Mouse (Mus musculus) induced T-regulatory cell, adult 2 months (primary cell): ENCODE results near the gene Cxcl2.

Source experiments
- DNase-seq: peaks from one replicate; pipeline ENCODE4 v3.0.0-alpha.2; 2012; ENCODE audit warnings: low read depth

The Cxcl2 gene

DNA sequence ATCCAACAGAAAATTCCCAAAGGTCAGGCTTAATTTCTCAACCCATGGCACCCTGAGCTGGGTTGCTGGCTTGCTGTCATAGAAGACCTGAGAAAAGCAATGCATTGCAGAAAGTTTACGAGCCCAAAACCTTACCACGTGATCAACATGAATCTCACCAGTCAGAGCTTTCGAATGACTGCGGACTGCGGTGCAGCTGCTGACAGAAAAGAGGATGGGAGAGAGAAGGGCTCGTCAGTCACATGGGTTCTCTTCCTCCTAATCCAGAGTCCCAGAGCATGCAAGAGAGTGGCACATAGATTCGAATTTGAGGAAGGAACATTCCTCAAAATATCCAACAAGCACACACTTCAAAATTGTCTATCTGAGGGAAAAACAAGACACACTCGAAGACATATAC lies 9.4 kb upstream of the Cxcl2 start:
- DNase-seq = no peak

DNA sequence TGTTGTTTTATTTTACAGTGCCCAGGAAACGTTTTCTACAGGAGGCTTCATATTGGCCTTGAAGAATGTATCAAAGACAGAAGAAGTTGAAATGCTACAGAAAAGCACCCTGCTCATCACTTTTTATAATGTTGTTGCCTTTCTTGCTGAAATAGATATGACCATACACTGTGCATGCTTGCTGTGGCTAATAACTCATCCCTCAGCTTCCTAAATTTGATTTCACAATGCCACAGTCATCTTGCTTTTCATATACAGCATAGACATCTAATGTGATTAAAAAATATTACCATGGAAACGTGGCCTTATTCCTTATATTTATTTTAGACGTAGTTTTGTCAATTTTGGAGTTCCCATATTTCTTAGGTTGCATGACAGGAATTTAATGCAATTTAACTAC lies 6.2 kb upstream of the Cxcl2 start:
- DNase-seq = no peak

- DNase-seq = no peak
Observed at GRCm38 (mm10) chr5:90899308-90899707, 4.4 kb upstream of the Cxcl2 start.

- DNase-seq = no peak
Observed at GRCm38 (mm10) chr5:90900147-90900546, 3.5 kb upstream of the Cxcl2 start.

DNA sequence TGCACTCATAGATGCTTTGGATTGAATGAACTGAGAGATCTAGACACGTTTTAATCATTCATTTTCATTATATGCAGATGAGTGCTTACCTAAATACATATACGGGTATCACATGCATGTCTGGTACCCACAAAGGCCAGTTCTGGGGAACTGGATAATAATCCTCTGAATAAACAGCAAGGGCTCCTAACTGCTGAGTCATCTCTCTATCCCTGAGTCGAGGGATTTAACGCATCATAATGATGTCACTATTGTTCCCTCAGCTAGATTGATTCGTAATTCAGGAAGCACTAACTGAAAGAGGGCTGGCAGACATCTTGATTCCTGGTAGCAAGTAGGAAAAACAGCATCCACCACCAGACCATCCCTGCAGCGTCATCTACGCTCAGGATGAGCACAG lies 3.0 kb upstream of the Cxcl2 start:
- no peak for DNase-seq

DNA sequence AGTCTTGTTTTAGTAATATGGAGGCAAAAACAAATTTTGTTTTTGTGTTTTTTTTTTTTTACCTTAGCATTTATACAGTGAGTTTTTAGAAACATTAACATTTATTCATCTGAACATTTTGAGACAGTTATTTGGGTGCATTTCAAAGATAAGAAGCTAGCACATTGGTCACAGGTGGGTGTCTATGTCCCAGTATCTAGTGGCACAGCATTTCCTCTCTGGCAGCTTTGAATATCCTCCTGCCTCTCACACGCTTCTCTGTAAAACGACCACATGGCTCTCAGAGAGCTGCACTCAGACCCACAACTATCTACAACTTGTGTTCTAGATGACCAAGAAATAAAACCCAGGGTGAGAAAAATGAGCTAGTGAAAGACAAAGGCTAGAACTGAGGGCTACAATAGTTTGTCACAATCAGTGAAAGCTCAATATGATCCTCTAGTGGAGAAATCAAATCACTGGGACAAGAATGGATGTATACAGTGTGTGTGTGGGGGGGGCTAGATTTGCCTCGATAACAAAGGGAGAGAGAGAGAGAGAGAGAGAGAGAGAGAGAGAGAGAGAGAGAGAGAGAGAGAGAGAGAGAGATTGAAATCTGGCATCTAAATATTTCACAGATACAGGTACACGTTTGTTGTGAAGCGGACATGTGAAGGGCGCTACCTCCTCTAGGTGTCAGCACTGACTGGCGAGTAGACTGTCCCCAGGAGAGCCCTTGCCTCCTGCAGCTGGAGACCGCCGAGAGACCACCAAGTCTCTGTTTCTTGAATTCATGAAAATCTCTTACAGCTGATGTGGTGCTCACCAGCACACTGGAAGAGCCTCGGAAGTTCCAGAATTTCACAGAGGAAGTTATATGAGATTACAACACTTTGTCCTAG lies 1.1 kb upstream of the Cxcl2 start:
- peak; percentile 27 for DNase-seq

DNA sequence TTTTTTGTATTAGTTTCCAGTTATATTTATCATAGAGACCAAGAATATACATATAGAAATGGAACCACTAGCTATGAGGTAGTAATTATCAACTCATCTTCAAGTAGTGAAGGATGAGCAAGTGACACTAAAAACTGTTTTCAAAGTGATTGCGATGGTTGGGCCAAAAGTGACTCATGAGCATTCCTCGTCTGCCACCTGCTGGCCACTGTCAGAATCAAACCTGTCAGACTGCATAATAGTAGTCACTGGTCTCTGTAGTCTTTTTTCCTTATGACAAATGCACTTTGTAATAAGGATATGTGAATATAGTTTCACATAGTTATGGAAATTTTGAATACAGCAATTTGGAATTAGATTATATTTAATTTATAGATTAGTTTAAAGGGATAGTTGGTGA lies 5.3 kb downstream of the Cxcl2 start:
- peak; percentile 79 for DNase-seq

- DNase-seq = no peak
Observed at GRCm38 (mm10) chr5:90919495-90919894, 15.8 kb downstream of the Cxcl2 start.

DNA sequence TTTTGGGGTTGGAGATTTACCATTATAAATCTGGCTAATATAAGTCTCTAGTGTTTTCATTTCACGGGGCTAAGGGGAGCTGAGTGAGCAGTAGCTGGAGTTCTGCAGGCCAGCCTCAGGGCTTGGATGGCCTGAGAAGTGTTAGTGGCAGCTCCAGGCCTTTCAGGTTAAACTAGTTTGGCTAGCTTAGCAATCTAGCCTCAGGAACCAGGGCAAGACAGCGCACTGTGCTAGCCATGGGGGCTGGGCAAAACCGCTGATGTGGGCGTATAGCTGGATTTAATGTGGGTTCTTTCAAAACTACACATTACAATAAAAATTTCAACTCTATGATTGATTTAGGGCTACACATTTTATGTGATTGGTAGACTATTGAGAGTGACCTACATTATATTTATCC lies 19.3 kb downstream of the Cxcl2 start:
- DNase-seq = no peak

- DNase-seq = no peak
Observed at GRCm38 (mm10) chr5:90930546-90930945, 26.9 kb downstream of the Cxcl2 start.

DNA sequence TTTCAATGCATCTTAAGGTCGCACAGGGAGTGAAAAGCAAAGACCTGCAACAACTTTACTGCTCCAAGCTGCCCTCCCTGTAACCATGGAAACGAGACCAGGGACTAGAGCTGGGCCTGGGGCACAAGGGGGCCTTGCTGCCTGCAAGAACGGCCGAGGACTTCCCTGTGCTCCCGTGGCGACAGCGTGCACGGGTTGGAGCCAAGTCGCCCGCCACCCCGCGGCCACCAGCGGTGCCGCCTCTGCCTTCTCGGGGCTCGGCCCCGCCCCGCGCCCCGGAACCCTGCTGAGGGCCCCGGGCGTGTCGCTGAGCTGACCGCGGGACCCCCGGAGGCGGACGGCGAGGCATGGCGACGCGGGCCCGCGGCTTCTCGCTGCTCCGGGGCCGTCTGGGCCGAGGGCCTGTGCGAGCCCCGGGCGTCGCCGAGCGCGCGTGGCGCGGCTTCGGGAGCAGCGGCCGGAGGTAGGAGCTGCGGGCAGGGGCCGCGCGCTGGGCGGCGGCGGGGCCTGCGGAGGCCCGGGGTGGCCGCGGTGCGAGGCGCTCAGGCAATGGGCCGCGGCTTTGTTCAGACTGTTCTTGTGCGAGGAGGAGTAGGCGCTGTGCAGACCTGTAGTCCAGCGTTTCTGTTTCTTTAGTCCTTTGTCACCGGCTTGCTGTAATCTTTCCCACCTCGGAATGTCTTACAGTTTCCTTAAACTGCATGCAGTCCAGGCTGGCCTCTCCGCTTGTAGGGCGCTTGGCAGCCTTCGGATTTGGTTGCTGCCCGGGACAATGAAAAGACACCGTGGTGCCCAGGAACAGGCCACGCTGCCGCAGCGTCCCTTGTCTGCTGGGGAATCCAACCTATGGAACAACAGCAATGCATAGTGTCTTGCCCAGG lies 27.5 kb downstream of the Cxcl2 start, which contains the start of gene Mthfd2l:
TSS of gene Mthfd2l (plus strand) at position 147 of the 881 bp plus-strand sequence.
- peak; percentile 82 for DNase-seq

DNA sequence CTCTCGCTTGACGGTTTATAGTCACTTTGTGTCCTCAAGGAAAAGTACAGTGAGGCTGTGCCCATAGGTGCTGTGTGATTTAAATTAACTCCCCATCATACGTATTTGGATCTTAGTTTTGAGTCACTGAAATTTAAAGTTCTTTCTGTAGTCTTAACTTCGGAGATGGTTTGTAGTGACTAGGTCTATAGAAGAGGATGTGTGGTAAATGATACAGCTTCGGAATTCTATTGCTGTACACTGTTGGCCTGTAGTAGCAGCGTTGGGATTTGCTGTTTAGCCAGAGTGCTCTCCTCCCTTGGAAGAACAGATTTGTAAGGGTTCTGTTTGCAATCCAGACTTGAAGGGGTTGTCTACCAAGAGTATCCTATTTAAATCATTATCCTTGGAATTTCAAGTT lies 28.2 kb downstream of the Cxcl2 start:
- DNase-seq = no peak

- no peak for DNase-seq
Observed at GRCm38 (mm10) chr5:90936706-90937105, 33.0 kb downstream of the Cxcl2 start.

DNA sequence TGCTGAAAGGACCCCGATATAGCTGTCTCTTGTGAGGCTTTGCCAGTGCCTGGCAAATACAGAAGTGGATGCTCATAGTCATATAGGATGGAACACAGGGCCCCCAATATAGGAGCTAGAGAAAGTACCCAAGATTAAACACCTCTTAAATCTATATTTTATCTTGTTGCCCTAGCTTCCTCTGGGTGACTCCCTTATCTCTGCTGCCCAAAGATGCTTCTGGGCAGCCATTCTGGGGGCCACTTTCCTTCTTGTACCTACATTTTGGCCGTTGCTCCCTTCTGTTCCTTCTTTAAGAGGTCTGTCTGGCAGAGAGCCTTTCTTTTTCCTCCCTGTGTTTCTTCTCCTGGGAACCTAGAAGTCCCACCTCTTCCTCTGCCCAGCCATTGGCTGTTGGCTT lies 41.8 kb downstream of the Cxcl2 start:
- DNase-seq = no peak

DNA sequence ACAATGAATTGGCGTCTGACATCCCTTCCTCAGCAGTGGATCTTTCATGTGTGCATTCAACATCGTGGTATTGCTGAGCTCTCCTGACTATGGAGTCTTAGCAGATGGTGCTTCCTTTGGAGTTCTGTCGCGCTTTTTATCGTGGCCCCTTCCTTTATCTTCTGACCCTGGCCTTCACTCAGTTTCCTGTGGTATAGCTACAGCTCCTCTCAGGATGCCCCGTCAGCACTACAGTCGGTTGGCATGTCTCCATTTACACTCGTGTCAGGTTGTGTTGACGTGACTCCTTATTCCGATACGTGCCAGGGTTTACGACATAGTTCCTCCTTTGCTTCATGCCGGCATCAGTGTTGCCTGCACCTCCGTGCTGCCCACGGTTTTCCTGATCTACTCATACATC lies 45.8 kb downstream of the Cxcl2 start:
- DNase-seq = no peak

DNA sequence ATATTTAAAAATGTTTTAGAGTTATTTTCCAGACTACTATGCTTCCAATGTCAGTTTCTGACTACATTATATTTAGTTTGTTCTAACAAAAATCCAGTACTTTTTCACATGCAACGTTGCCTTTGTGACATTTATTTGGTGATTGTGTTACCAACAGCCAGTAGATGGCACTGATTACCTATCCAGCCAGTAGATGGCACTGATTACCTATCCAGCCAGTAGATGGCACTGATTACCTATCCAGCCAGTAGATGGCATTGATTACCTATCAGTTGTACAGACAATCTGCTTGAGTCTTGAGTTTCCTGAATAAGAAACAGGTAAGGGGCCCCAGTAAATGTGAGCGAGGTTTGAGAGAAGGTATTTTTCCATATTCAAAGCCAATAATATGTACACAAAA lies 47.8 kb downstream of the Cxcl2 start:
- DNase-seq = peak; percentile 38

- peak; percentile 50 for DNase-seq
Observed at GRCm38 (mm10) chr5:90952731-90953481, 49.2 kb downstream of the Cxcl2 start.
